22 mouse cellular contexts compared by ENCODE assay signal in genomic region chr5:92234939-92235557, GRCm38 (mm10). TPM values are rescaled to one million over a fixed set of nuclear protein-coding genes. Genes with fewer than 3 reads are reported as not detected.
DNase-seq lines count a peak whose midpoint lies in the region; ATAC-seq and TF ChIP-seq lines count a peak whose summit lies in the region.
"Had no signal": no experiment of that assay in that cellular context is flagged by ENCODE, and none has a peak within 500 bp of the region (broad histone marks: within the 10 kb centered on the region; RNA-seq: fewer than 3 reads in every experiment).

No protein-coding gene starts in this region.

- H3K4me2 ChIP-seq in kidney, postnatal 0 days (ENCODE audit: low read length), result 0 out of 2 replicates have a peak overlapping the region, but pooled peaks have one; percentile 7
- peak overlapping the region; percentile 28 for H3K4me2 ChIP-seq in intestine, embryonic 14.5 days (ENCODE audit: low read length)
- H3K4me2 ChIP-seq in stomach, embryonic 16.5 days (ENCODE audit: low read depth, low read length), result peak overlapping the region; percentile 29; the same call in 1 of the 2 replicates
- H3K4me2 ChIP-seq: limb, embryonic 15.5 days; lung, embryonic 15.5 days; midbrain, embryonic 13.5 days; neural tube, embryonic 12.5 days had no signal

- no peak for ATAC-seq in kidney, postnatal 0 days (replicated peaks; ENCODE audit: low FRiP score, low read depth)
- ATAC-seq in intestine, embryonic 14.5 days (replicated peaks; ENCODE audit: low FRiP score, low TSS enrichment, low read depth), result peak; percentile 91
- peak; percentile 68; the same call in 1 of the 2 replicates for ATAC-seq in stomach, embryonic 16.5 days (ENCODE audit: insufficient read depth, low FRiP score)
- ATAC-seq: forebrain, embryonic 16.5 days; midbrain, embryonic 13.5 days had no signal

- DNase-seq in kidney, postnatal 0 days (ENCODE audit: low spot score), result peak; percentile 27
- no peak for DNase-seq in kidney, postnatal 25 days
- DNase-seq in ES-CJ7 (ENCODE audit: low read depth, low spot score), result peak; percentile 9
- no peak for DNase-seq in intestine, embryonic 14.5 days (ENCODE audit: low spot score)
- no peak for DNase-seq in limb, embryonic 10.5 days (ENCODE audit: low spot score)
- DNase-seq in layer of hippocampus, postnatal 10 days (ENCODE audit: low spot score in 2 of 2), result no peak
- no peak for DNase-seq in urinary bladder, postnatal 4 days (ENCODE audit: low spot score in 2 of 2)
- DNase-seq: cerebellum, adult 11 months; heart, postnatal 10 days; kidney, postnatal 36 days; spleen, adult 18-20 months had no signal

- 38% methylated on average over 5 of the region's 5 CpGs for WGBS in kidney, postnatal 0 days
- 26% methylated on average over 5 of the region's 5 CpGs for WGBS in intestine, embryonic 14.5 days
- 18% methylated on average over 5 of the region's 5 CpGs for WGBS in stomach, embryonic 16.5 days
- WGBS in limb, embryonic 10.5 days, result 63% methylated on average over 5 of the region's 5 CpGs

- no peak overlapping the region for H3K9ac ChIP-seq in kidney, postnatal 0 days (ENCODE audit: low read depth, low read length)
- H3K9ac ChIP-seq in intestine, embryonic 14.5 days (ENCODE audit: low read length), result no peak overlapping the region
- peak overlapping the region; percentile 41; the same call in 1 of the 2 replicates for H3K9ac ChIP-seq in stomach, embryonic 16.5 days (ENCODE audit: low read length)
- H3K9ac ChIP-seq: limb, embryonic 15.5 days; lung, embryonic 15.5 days; midbrain, embryonic 13.5 days; neural tube, embryonic 12.5 days had no signal

- no peaks in the 10 kb centered on the region for H3K36me3 ChIP-seq in kidney, postnatal 0 days (ENCODE audit: insufficient read depth, low read length)
- H3K36me3 ChIP-seq in intestine, embryonic 14.5 days (ENCODE audit: control insufficient read depth, insufficient read depth, low read length), result no peaks in the 10 kb centered on the region
- H3K36me3 ChIP-seq in stomach, embryonic 16.5 days (ENCODE audit: control insufficient read depth, insufficient read depth, low read length), result no peaks in the 10 kb centered on the region
- no peaks in the 10 kb centered on the region for H3K36me3 ChIP-seq in limb, embryonic 10.5 days
- H3K36me3 ChIP-seq: limb, embryonic 15.5 days; lung, embryonic 15.5 days; midbrain, embryonic 13.5 days; neural tube, embryonic 12.5 days had no signal

- H3K4me1 ChIP-seq in kidney, postnatal 0 days (replicated peaks; ENCODE audit: insufficient read depth, low read length), result no peaks in the 10 kb centered on the region
- no peaks in the 10 kb centered on the region for H3K4me1 ChIP-seq in intestine, embryonic 14.5 days (replicated peaks; ENCODE audit: control insufficient read depth, insufficient read depth, low read length)
- 0 out of 2 replicates have a peak, but pooled peaks cover 11% of the 10 kb centered on the region for H3K4me1 ChIP-seq in stomach, embryonic 16.5 days (ENCODE audit: control insufficient read depth, insufficient read depth, low read length)
- no peaks in the 10 kb centered on the region for H3K4me1 ChIP-seq in limb, embryonic 10.5 days
- H3K4me1 ChIP-seq: lung, embryonic 15.5 days; midbrain, embryonic 13.5 days; neural tube, embryonic 12.5 days had no signal

- no peak overlapping the region for H3K4me3 ChIP-seq in kidney, postnatal 0 days (replicated peaks; ENCODE audit: low read depth, low read length)
- peak overlapping the region; percentile 24; the same call in 1 of the 2 replicates for H3K4me3 ChIP-seq in intestine, embryonic 14.5 days (ENCODE audit: low read depth, low read length)
- H3K4me3 ChIP-seq in stomach, embryonic 16.5 days (replicated peaks; ENCODE audit: low read length), result peak overlapping the region; percentile 8; the same call in 1 of the 2 replicates
- H3K4me3 ChIP-seq in limb, embryonic 10.5 days, result no peak overlapping the region
- H3K4me3 ChIP-seq: left cerebral cortex, adult 2 months; limb, embryonic 15.5 days; lung, embryonic 15.5 days; midbrain, embryonic 13.5 days; neural tube, embryonic 12.5 days had no signal

- no peak for TF ChIP-seq CTCF in kidney, postnatal 0 days (IDR thresholded peaks at IDR 0.05; ENCODE audit: low read depth)

- no peak overlapping the region for H3K27ac ChIP-seq in kidney, postnatal 0 days
- H3K27ac ChIP-seq in intestine, embryonic 14.5 days (ENCODE audit: low read depth), result peak overlapping the region; percentile 62
- peak overlapping the region; percentile 64 for H3K27ac ChIP-seq in stomach, embryonic 16.5 days (ENCODE audit: low read length)
- H3K27ac ChIP-seq in limb, embryonic 10.5 days, result no peak overlapping the region
- H3K27ac ChIP-seq: left cerebral cortex, adult 2 months; limb, embryonic 15.5 days; lung, embryonic 15.5 days; midbrain, embryonic 13.5 days; neural tube, embryonic 12.5 days had no signal

- H3K9me3 ChIP-seq in kidney, postnatal 0 days (replicated peaks; ENCODE audit: low read length), result no peaks in the 10 kb centered on the region
- no peaks in the 10 kb centered on the region for H3K9me3 ChIP-seq in intestine, embryonic 14.5 days (ENCODE audit: control insufficient read depth, low read length)
- H3K9me3 ChIP-seq in stomach, embryonic 16.5 days (replicated peaks; ENCODE audit: control insufficient read depth, low read length), result no peaks in the 10 kb centered on the region
- H3K9me3 ChIP-seq in limb, embryonic 10.5 days (replicated peaks), result no peaks in the 10 kb centered on the region
- H3K9me3 ChIP-seq: limb, embryonic 15.5 days; lung, embryonic 15.5 days; midbrain, embryonic 13.5 days; neural tube, embryonic 12.5 days had no signal

- no peaks in the 10 kb centered on the region for H3K27me3 ChIP-seq in kidney, postnatal 0 days (ENCODE audit: insufficient read depth, low read length)
- H3K27me3 ChIP-seq in intestine, embryonic 14.5 days (replicated peaks; ENCODE audit: control insufficient read depth, insufficient read depth, low read length), result no peaks in the 10 kb centered on the region
- H3K27me3 ChIP-seq in stomach, embryonic 16.5 days (ENCODE audit: control insufficient read depth, insufficient read depth, low read length), result no peaks in the 10 kb centered on the region
- H3K27me3 ChIP-seq in limb, embryonic 10.5 days (ENCODE audit: low read depth, poor library complexity, severe bottlenecking), result no peaks in the 10 kb centered on the region
- H3K27me3 ChIP-seq: limb, embryonic 15.5 days; lung, embryonic 15.5 days; neural tube, embryonic 12.5 days had no signal

RNA-seq across cellular contexts. Expression of gene U90926, which starts 19.8 kb away (rescaled TPM):
- polyA plus RNA-seq in kidney, postnatal 0 days (2015; fragmentation: Nextera tagmentation; extraction: Ambion mirVana), result not detected in 2 replicates
- not detected in 2 replicates for polyA plus RNA-seq in intestine, embryonic 14.5 days (2014; fragmentation: Nextera tagmentation; extraction: Ambion mirVana)
- not detected in 2 replicates for polyA plus RNA-seq in stomach, embryonic 16.5 days (2015; fragmentation: Nextera tagmentation; extraction: Ambion mirVana)
- polyA plus RNA-seq in limb, embryonic 10.5 days (2016; fragmentation: Nextera tagmentation; extraction: Ambion mirVana), result not detected in 2 replicates
- not detected for total RNA-seq in layer of hippocampus, postnatal 10 days (2021)
- total RNA-seq: ES-E14; heart, postnatal 10 days; left cerebral cortex, adult 2 months had no signal
- polyA plus RNA-seq: cortical plate, adult 2 months; forebrain, embryonic 16.5 days; gonadal fat pad, adult 2 months; limb, embryonic 15.5 days; lung, embryonic 15.5 days; midbrain, embryonic 13.5 days; neural tube, embryonic 12.5 days; urinary bladder, adult 2 months had no signal

RNA-seq across cellular contexts. Expression of gene Ppef2, which starts 21.0 kb away (rescaled TPM):
- polyA plus RNA-seq in kidney, postnatal 0 days (2015; fragmentation: Nextera tagmentation; extraction: Ambion mirVana), result 0.07 and 0.20 TPM in 2 replicates
- polyA plus RNA-seq in intestine, embryonic 14.5 days (2014; fragmentation: Nextera tagmentation; extraction: Ambion mirVana), result 1.5 and 2.0 TPM in 2 replicates
- 0.48 and 0.60 TPM in 2 replicates for polyA plus RNA-seq in stomach, embryonic 16.5 days (2015; fragmentation: Nextera tagmentation; extraction: Ambion mirVana)
- polyA plus RNA-seq in limb, embryonic 10.5 days (2016; fragmentation: Nextera tagmentation; extraction: Ambion mirVana), result 0.16 and 0.58 TPM in 2 replicates
- under 1 TPM in 1 of 2 experiments, not detected in 1; 0.40 TPM for total RNA-seq in layer of hippocampus, postnatal 10 days (2021)
- total RNA-seq: heart, postnatal 10 days had no signal

RNA-seq across cellular contexts. Expression of gene Naaa, which starts 42.9 kb away (rescaled TPM):
- 19.4 and 19.7 TPM in 2 replicates for polyA plus RNA-seq in kidney, postnatal 0 days (2015; fragmentation: Nextera tagmentation; extraction: Ambion mirVana)
- 22.5 and 23.5 TPM in 2 replicates for polyA plus RNA-seq in intestine, embryonic 14.5 days (2014; fragmentation: Nextera tagmentation; extraction: Ambion mirVana)
- polyA plus RNA-seq in stomach, embryonic 16.5 days (2015; fragmentation: Nextera tagmentation; extraction: Ambion mirVana), result 21.4 and 22.1 TPM in 2 replicates
- 8.8 and 9.2 TPM in 2 replicates for polyA plus RNA-seq in limb, embryonic 10.5 days (2016; fragmentation: Nextera tagmentation; extraction: Ambion mirVana)
- total RNA-seq in layer of hippocampus, postnatal 10 days (2021), result 10 to 100 TPM; 28.8 to 32.0 TPM

Comparison
In these comparisons a context has a peak if more than half of its experiments do, and no peak if none do; other contexts are left out.
1. DNase-seq: peak in kidney, postnatal 0 days (single experiment) and ES-CJ7 (single experiment); none in kidney, postnatal 25 days (0 of 2), intestine, embryonic 14.5 days (single experiment), limb, embryonic 10.5 days (single experiment), layer of hippocampus, postnatal 10 days (0 of 2) and urinary bladder, postnatal 4 days (0 of 2).
2. H3K27ac ChIP-seq: peak in intestine, embryonic 14.5 days (single experiment) and stomach, embryonic 16.5 days (single experiment); none in kidney, postnatal 0 days (single experiment) and limb, embryonic 10.5 days (single experiment).
3. H3K4me3 ChIP-seq: peak in intestine, embryonic 14.5 days (single experiment) and stomach, embryonic 16.5 days (single experiment); none in kidney, postnatal 0 days (single experiment) and limb, embryonic 10.5 days (single experiment).
4. Peak in every context shown above with its lines, with median percentiles within 50 percentile points of each other: H3K4me2 ChIP-seq.